Mouse (Mus musculus): ENCODE measurements around the gene Nsun2. TPM values are rescaled to one million over a fixed set of nuclear protein-coding genes. Genes with fewer than 3 reads are reported as not detected.

The Nsun2 gene
- polyA plus RNA-seq, 1 experiment from 2014 or later = 131 TPM

- Histone ChIP-seq H3K4me2 (replicated peaks; ENCODE audit: low read depth, low read length) (no peak overlapping the region), H3K9me3 (ENCODE audit: low read length) (no peaks in the 10 kb centered on the region), H3K4me3 (ENCODE audit: low read length) (no peak overlapping the region), H3K4me1 (ENCODE audit: insufficient read depth, low read length) (peaks cover 74% of the 10 kb centered on the region), H3K9ac (replicated peaks; ENCODE audit: low read length) (no peak overlapping the region), H3K36me3 (ENCODE audit: insufficient read depth, low read length) (no peaks in the 10 kb centered on the region), H3K27me3 (ENCODE audit: insufficient read depth, low read length) (no peaks in the 10 kb centered on the region), H3K27ac (ENCODE audit: low read length) (no peak overlapping the region)
- ATAC-seq (ENCODE audit: low FRiP score, low TSS enrichment) = no peak
- 43% methylated on average over 14 of the region's 14 CpGs for WGBS
These were observed 9.9 kb upstream of the Nsun2 start for GRCm38 (mm10) chr13:69523444-69524157.

GRCm38 (mm10) chr13:69524158-69524530, 9.4 kb upstream of the Nsun2 start:
- peaks cover 69% of the 10 kb centered on the region for H3K4me1 ChIP-seq (ENCODE audit: insufficient read depth, low read length)
- no peaks in the 10 kb centered on the region for H3K27me3 ChIP-seq (ENCODE audit: insufficient read depth, low read length)
- H3K9ac ChIP-seq (replicated peaks; ENCODE audit: low read length) = no peak overlapping the region
- ATAC-seq (ENCODE audit: low FRiP score, low TSS enrichment) = no peak
- no peak overlapping the region for H3K4me2 ChIP-seq (replicated peaks; ENCODE audit: low read depth, low read length)
- WGBS = 73% methylated on average over 2 of the region's 2 CpGs
- no peaks in the 10 kb centered on the region for H3K36me3 ChIP-seq (ENCODE audit: insufficient read depth, low read length)
- H3K27ac ChIP-seq (ENCODE audit: low read length) = no peak overlapping the region
- H3K9me3 ChIP-seq (ENCODE audit: low read length) = no peaks in the 10 kb centered on the region
- no peak overlapping the region for H3K4me3 ChIP-seq (ENCODE audit: low read length)

- Histone ChIP-seq H3K9ac (replicated peaks; ENCODE audit: low read length) (no peak overlapping the region), H3K4me3 (ENCODE audit: low read length) (no peak overlapping the region), H3K9me3 (ENCODE audit: low read length) (no peaks in the 10 kb centered on the region), H3K27me3 (ENCODE audit: insufficient read depth, low read length) (no peaks in the 10 kb centered on the region), H3K36me3 (ENCODE audit: insufficient read depth, low read length) (peaks cover 7% of the 10 kb centered on the region), H3K4me2 (replicated peaks; ENCODE audit: low read depth, low read length) (no peak overlapping the region), H3K4me1 (ENCODE audit: insufficient read depth, low read length) (peaks cover 69% of the 10 kb centered on the region), H3K27ac (ENCODE audit: low read length) (peak overlapping the region; percentile 81; the same call in 1 of the 2 replicates)
- 54% methylated on average over 4 of the region's 4 CpGs for WGBS
- ATAC-seq (ENCODE audit: low FRiP score, low TSS enrichment) = peak; percentile 74
These were observed 7.7 kb upstream of the Nsun2 start for GRCm38 (mm10) chr13:69525867-69526266.

DNA sequence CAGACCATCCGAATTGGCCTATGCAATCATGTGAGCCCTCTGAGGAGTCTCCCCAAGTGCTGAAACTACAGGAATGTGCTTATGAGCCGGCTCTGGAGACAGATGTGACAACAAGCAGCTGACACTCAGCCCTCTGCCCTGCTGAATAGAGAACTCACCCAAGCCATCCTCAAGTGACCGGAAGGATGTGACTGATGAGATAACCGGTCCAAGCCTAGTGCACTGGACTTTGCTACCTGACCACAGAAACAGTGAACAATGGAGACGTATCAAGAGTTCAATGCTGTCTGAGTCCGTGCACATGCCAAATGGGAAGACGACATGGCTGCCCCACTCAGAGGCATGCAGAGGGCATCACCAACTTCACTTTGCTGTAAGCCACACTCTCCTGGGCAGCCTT, 5.0 kb upstream of the Nsun2 start:
- 84% methylated on average over 7 of the region's 7 CpGs for WGBS
- Histone ChIP-seq H3K9ac (replicated peaks; ENCODE audit: low read length) (no peak overlapping the region), H3K27ac (ENCODE audit: low read length) (no peak overlapping the region), H3K27me3 (ENCODE audit: insufficient read depth, low read length) (no peaks in the 10 kb centered on the region), H3K9me3 (ENCODE audit: low read length) (no peaks in the 10 kb centered on the region), H3K4me1 (ENCODE audit: insufficient read depth, low read length) (peaks cover 70% of the 10 kb centered on the region), H3K36me3 (ENCODE audit: insufficient read depth, low read length) (peaks cover 7% of the 10 kb centered on the region), H3K4me3 (ENCODE audit: low read length) (no peak overlapping the region), H3K4me2 (replicated peaks; ENCODE audit: low read depth, low read length) (no peak overlapping the region)
- no peak for ATAC-seq (ENCODE audit: low FRiP score, low TSS enrichment)

- WGBS = 62% methylated on average over 3 of the region's 3 CpGs
- H3K9ac ChIP-seq (replicated peaks; ENCODE audit: low read length) = 0 out of 2 replicates have a peak overlapping the region, but pooled peaks have one; percentile 11
- no peaks in the 10 kb centered on the region for H3K27me3 ChIP-seq (ENCODE audit: insufficient read depth, low read length)
- 0 out of 2 replicates have a peak overlapping the region, but pooled peaks have one; percentile 93 for H3K4me2 ChIP-seq (replicated peaks; ENCODE audit: low read depth, low read length)
- H3K27ac ChIP-seq (ENCODE audit: low read length) = no peak overlapping the region
- peaks cover 7% of the 10 kb centered on the region for H3K36me3 ChIP-seq (ENCODE audit: insufficient read depth, low read length)
- H3K4me3 ChIP-seq (ENCODE audit: low read length) = no peak overlapping the region
- H3K9me3 ChIP-seq (ENCODE audit: low read length) = no peaks in the 10 kb centered on the region
- no peak for ATAC-seq (ENCODE audit: low FRiP score, low TSS enrichment)
- peaks cover 55% of the 10 kb centered on the region for H3K4me1 ChIP-seq (ENCODE audit: insufficient read depth, low read length)
These were observed 3.4 kb upstream of the Nsun2 start for GRCm38 (mm10) chr13:69530156-69530555.

- Histone ChIP-seq H3K27me3 (ENCODE audit: insufficient read depth, low read length) (no peaks in the 10 kb centered on the region), H3K9me3 (ENCODE audit: low read length) (no peaks in the 10 kb centered on the region), H3K9ac (replicated peaks; ENCODE audit: low read length) (peak overlapping the region; percentile 90), H3K4me3 (ENCODE audit: low read length) (peak overlapping the region; percentile 94), H3K36me3 (ENCODE audit: insufficient read depth, low read length) (peaks cover 7% of the 10 kb centered on the region), H3K4me1 (ENCODE audit: insufficient read depth, low read length) (peaks cover 53% of the 10 kb centered on the region), H3K27ac (ENCODE audit: low read length) (0 out of 2 replicates have a peak overlapping the region, but pooled peaks have one; percentile 1), H3K4me2 (replicated peaks; ENCODE audit: low read depth, low read length) (peak overlapping the region; percentile 93)
- 75% methylated on average over 6 of the region's 6 CpGs for WGBS
- no peak for ATAC-seq (ENCODE audit: low FRiP score, low TSS enrichment)
These were observed 2.6 kb upstream of the Nsun2 start for GRCm38 (mm10) chr13:69530951-69531350.

DNA sequence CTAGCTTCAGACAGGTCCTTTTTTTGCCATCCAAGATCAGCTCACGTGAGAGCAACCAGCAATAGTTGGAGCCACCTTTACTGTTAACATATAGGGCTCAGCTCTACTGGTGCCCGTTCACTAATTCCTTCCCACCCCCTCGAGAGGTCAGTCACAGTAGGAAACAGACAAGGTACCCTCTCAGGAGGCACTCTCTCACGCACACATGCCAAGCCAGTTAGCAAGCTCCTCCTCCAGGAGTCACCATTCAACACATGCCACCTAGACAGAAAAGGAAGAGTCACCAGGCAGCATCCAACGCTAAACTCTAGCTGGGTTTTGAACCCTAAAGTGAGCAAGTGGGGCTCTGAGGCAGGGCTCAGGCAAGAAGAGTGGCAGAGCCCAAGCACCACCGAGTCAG, 2.1 kb upstream of the Nsun2 start:
- 50% methylated on average over 6 of the region's 6 CpGs for WGBS

GRCm38 (mm10) chr13:69532101-69532892, 1.2 kb upstream of the Nsun2 start:
- H3K4me2 ChIP-seq (replicated peaks; ENCODE audit: low read depth, low read length) = peak overlapping the region; percentile 93
- ATAC-seq (ENCODE audit: low FRiP score, low TSS enrichment) = no peak
- WGBS = 16% methylated on average over 14 of the region's 14 CpGs
- no peaks in the 10 kb centered on the region for H3K27me3 ChIP-seq (ENCODE audit: insufficient read depth, low read length)
- peaks cover 7% of the 10 kb centered on the region for H3K36me3 ChIP-seq (ENCODE audit: insufficient read depth, low read length)
- H3K4me3 ChIP-seq (ENCODE audit: low read length) = peak overlapping the region; percentile 94
- no peaks in the 10 kb centered on the region for H3K9me3 ChIP-seq (ENCODE audit: low read length)
- no peak overlapping the region for H3K27ac ChIP-seq (ENCODE audit: low read length)
- peak overlapping the region; percentile 90 for H3K9ac ChIP-seq (replicated peaks; ENCODE audit: low read length)
- peaks cover 45% of the 10 kb centered on the region for H3K4me1 ChIP-seq (ENCODE audit: insufficient read depth, low read length)

More for the DNA sequence above, 2.1 kb upstream of the Nsun2 start:
- Histone ChIP-seq H3K9me3 (ENCODE audit: low read length) (no peaks in the 10 kb centered on the region), H3K36me3 (ENCODE audit: insufficient read depth, low read length) (peaks cover 7% of the 10 kb centered on the region), H3K4me2 (replicated peaks; ENCODE audit: low read depth, low read length) (peak overlapping the region; percentile 93), H3K4me3 (ENCODE audit: low read length) (peak overlapping the region; percentile 94), H3K4me1 (ENCODE audit: insufficient read depth, low read length) (peaks cover 53% of the 10 kb centered on the region), H3K27me3 (ENCODE audit: insufficient read depth, low read length) (no peaks in the 10 kb centered on the region), H3K27ac (ENCODE audit: low read length) (0 out of 2 replicates have a peak overlapping the region, but pooled peaks have one; percentile 1), H3K9ac (replicated peaks; ENCODE audit: low read length) (peak overlapping the region; percentile 90)
- ATAC-seq (ENCODE audit: low FRiP score, low TSS enrichment) = no peak

GRCm38 (mm10) chr13:69532893-69533404, 597 bp upstream of the Nsun2 start:
- Histone ChIP-seq H3K4me3 (ENCODE audit: low read length) (peak overlapping the region; percentile 94), H3K27ac (ENCODE audit: low read length) (peak overlapping the region; percentile 93), H3K4me1 (ENCODE audit: insufficient read depth, low read length) (peaks cover 41% of the 10 kb centered on the region), H3K27me3 (ENCODE audit: insufficient read depth, low read length) (no peaks in the 10 kb centered on the region), H3K4me2 (replicated peaks; ENCODE audit: low read depth, low read length) (peak overlapping the region; percentile 93), H3K9ac (replicated peaks; ENCODE audit: low read length) (peak overlapping the region; percentile 90), H3K9me3 (ENCODE audit: low read length) (no peaks in the 10 kb centered on the region), H3K36me3 (ENCODE audit: insufficient read depth, low read length) (peaks cover 7% of the 10 kb centered on the region)
- 1% methylated on average over 9 of the region's 9 CpGs for WGBS
- ATAC-seq (ENCODE audit: low FRiP score, low TSS enrichment) = no peak
